Mouse (Mus musculus) heart, embryonic 13.5 days (tissue): ENCODE data around the gene Tbc1d1. TPM values are rescaled to one million over a fixed set of nuclear protein-coding genes. Genes with fewer than 3 reads are reported as not detected.

Experiments
- ATAC-seq: fragments of 200-750 bp; cut with Nextera tagmentation; 2 replicates; pipeline ENCODE4 v1.8.0; 2017; ENCODE audit warnings: moderate TSS enrichment; ENCODE audit not compliant: insufficient number of reproducible peaks, low FRiP score, low TSS enrichment; ENCODE audit errors: extremely low read depth
- H3K27ac ChIP-seq: fragments of 300-500 bp; sonication (generic); replicated peaks from 2 replicates; pipeline ENCODE4 v1.5.1; 2015; ENCODE audit warnings: moderate library complexity, mild to moderate bottlenecking, inconsistent platforms
- H3K27me3 ChIP-seq: fragments of 300-500 bp; sonication (generic); replicated peaks from 2 replicates; pipeline ENCODE4 v1.6.1; 2015; ENCODE audit warnings: mild to moderate bottlenecking, inconsistent platforms
- H3K36me3 ChIP-seq: fragments of 300-500 bp; sonication (generic); 2 replicates; pipeline ENCODE4 v1.6.1; 2015; ENCODE audit warnings: mild to moderate bottlenecking, inconsistent platforms
- H3K4me1 ChIP-seq: fragments of 300-500 bp; sonication (generic); 2 replicates; pipeline ENCODE4 v1.6.1; 2015; ENCODE audit warnings: inconsistent platforms
- H3K4me2 ChIP-seq: fragments of 300-500 bp; sonication (generic); 2 replicates; pipeline ENCODE4 v1.6.1; 2015; ENCODE audit warnings: inconsistent platforms, mild to moderate bottlenecking, moderate library complexity
- H3K4me3 ChIP-seq: fragments of 300-500 bp; sonication (generic); 2 replicates; pipeline ENCODE4 v1.5.1; 2015; ENCODE audit warnings: moderate library complexity, mild to moderate bottlenecking, inconsistent platforms
- H3K9ac ChIP-seq: fragments of 300-500 bp; sonication (generic); 2 replicates; pipeline ENCODE4 v1.6.1; 2015; ENCODE audit warnings: inconsistent platforms, mild to moderate bottlenecking, moderate library complexity
- H3K9me3 ChIP-seq: fragments of 300-500 bp; sonication (generic); 2 replicates; pipeline ENCODE4 v1.6.1; 2016; ENCODE audit warnings: inconsistent platforms
- WGBS: fragments of 180-500 bp; shearing (Covaris S2); methylation state at CpG from one replicate; pipeline ENCODE4 v1.1.7; 2015; ENCODE audit warnings: mixed read lengths; 5-methylcytosine and 5-hydroxymethylcytosine counted together
- polyA plus RNA-seq: library from polyadenylated mRNA; unstranded; fragments of >200 nt; fragmentation: Nextera tagmentation; extraction: Ambion mirVana; gene quantifications from 2 replicates; pipeline ENCODE4 v1.2.1, GENCODE M21; 2015

Gene Tbc1d1
- polyA plus RNA-seq, 1 experiment from 2014 or later = 25.4 TPM

DNA sequence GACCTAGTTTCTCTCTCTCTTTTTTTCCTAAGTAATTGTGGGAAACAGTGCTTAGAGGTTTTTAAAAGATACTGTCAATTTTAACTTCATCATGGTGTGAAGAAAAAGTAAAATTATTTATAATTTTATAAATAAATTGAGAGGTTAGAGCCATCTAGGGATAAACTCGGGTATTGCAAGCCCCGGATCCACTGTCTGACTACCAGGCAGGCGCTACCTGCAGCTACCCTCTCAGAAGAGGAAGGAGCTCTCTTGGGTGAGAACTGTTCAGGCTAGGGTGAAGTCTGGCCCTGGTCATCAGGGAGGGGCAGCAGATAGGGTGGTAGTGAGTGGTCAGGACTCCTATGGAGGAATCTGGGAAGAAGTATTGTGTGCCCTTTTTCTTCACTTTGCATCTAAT lies 109.0 kb downstream of the Tbc1d1 start:
- Histone ChIP-seq H3K27ac (no peak overlapping the region), H3K4me2 (no peak overlapping the region), H3K4me3 (no peak overlapping the region), H3K4me1 (peaks cover 12% of the 10 kb centered on the region), H3K9me3 (no peaks in the 10 kb centered on the region), H3K36me3 (peaks cover 17% of the 10 kb centered on the region; the same call in 1 of the 2 replicates), H3K9ac (no peak overlapping the region), H3K27me3 (no peaks in the 10 kb centered on the region)
- ATAC-seq = no peak
- WGBS = 25% methylated on average over 3 of the region's 3 CpGs

DNA sequence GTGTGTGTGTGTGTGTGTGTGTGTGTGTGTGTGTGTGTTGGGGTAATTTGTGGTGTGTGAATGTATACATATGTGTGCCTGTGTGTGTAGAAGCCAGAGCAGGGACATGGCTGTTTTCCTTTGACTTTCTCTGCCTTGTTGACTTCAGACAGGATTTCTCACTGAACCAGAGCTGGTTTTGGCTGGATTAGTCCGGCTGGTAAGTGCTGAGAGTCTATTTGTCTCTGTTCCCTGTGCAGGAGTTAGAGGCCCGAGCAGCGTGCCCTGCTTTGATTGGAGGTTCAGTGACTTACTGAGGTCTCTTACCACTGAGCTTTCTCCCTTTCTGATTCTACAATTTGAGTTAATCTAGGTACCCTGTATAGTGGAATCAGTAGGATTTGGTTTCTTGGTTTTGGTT lies 109.8 kb downstream of the Tbc1d1 start:
- H3K27ac ChIP-seq = no peak overlapping the region
- no peak overlapping the region for H3K9ac ChIP-seq
- ATAC-seq = no peak
- no peaks in the 10 kb centered on the region for H3K27me3 ChIP-seq
- H3K4me3 ChIP-seq = no peak overlapping the region
- peaks cover 12% of the 10 kb centered on the region for H3K4me1 ChIP-seq
- H3K9me3 ChIP-seq = no peaks in the 10 kb centered on the region
- WGBS = 79% methylated on average over 3 of the region's 3 CpGs
- H3K4me2 ChIP-seq = no peak overlapping the region
- H3K36me3 ChIP-seq = peaks cover 24% of the 10 kb centered on the region

DNA sequence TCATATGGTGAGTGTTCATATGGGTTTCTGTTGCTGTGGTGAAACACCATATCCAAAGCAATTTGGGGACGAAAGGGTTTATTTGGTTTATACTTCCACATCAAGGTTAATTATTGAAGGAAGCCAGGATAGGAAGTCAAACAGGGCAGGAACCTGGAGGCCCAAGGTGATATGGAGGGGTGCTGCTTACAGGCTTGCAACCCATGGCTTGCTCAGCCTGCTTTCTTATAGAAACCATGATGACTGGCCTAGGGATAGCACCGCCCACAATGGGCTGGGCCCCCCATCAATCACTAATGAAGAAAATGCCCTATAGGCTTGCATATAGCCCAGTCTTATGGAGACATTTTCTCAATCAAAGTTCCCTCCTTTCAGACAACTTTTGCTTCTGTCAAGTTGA lies 110.4 kb downstream of the Tbc1d1 start:
- Histone ChIP-seq H3K4me2 (no peak overlapping the region), H3K4me1 (peaks cover 12% of the 10 kb centered on the region), H3K27me3 (no peaks in the 10 kb centered on the region), H3K27ac (no peak overlapping the region), H3K4me3 (no peak overlapping the region), H3K9ac (no peak overlapping the region), H3K9me3 (no peaks in the 10 kb centered on the region), H3K36me3 (peaks cover 31% of the 10 kb centered on the region)
- no peak for ATAC-seq
- 87% methylated on average over 2 of the region's 2 CpGs for WGBS

DNA sequence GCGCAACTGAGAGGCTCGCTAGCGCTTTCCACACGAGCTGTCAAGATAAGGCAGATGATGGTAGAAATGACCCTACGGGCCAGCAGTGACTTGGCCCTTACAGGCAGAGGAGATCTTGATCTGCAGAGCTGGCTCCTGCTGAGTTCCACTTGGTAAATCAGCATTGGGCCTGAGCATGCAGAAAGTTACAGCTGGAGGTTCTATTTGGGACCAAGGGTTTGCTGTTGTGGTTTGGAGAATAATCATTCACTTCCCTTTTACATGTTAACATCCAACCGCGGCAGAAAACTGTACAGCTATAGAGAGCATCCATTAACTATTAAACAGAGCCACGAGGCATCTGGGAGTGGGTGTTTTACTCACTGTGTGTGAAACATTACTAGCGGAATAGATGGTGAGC lies 111.2 kb downstream of the Tbc1d1 start:
- 51% methylated on average over 9 of the region's 9 CpGs for WGBS
- ATAC-seq = no peak
- Histone ChIP-seq H3K27me3 (no peaks in the 10 kb centered on the region), H3K9ac (no peak overlapping the region), H3K4me3 (no peak overlapping the region), H3K4me2 (no peak overlapping the region), H3K4me1 (peaks cover 12% of the 10 kb centered on the region), H3K27ac (no peak overlapping the region), H3K36me3 (peaks cover 36% of the 10 kb centered on the region), H3K9me3 (no peaks in the 10 kb centered on the region)

DNA sequence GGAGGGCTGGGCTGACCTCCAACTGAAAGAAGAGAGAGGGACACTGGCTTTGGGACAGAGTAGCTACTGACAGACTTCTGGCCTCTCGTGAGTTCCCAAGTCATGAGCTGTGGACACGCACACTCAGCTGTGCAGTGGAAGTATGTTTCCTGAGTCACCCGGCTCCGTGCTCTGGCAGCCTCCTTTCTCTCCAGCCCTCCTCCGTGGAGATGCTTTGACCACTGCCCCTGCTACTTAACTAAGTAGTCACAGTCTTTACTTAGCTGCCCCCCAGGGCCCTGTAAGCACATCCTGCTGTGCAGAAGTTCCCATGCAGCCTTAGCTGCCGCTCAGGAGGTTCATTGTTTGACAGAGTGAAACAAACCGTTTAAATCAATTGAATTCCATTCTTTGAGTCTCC lies 113.6 kb downstream of the Tbc1d1 start:
- peaks cover 36% of the 10 kb centered on the region for H3K36me3 ChIP-seq
- no peak overlapping the region for H3K27ac ChIP-seq
- H3K9ac ChIP-seq = no peak overlapping the region
- H3K27me3 ChIP-seq = no peaks in the 10 kb centered on the region
- no peaks in the 10 kb centered on the region for H3K9me3 ChIP-seq
- ATAC-seq = no peak
- 53% methylated on average over 7 of the region's 7 CpGs for WGBS
- no peak overlapping the region for H3K4me3 ChIP-seq
- H3K4me1 ChIP-seq = peaks cover 17% of the 10 kb centered on the region
- H3K4me2 ChIP-seq = no peak overlapping the region

DNA sequence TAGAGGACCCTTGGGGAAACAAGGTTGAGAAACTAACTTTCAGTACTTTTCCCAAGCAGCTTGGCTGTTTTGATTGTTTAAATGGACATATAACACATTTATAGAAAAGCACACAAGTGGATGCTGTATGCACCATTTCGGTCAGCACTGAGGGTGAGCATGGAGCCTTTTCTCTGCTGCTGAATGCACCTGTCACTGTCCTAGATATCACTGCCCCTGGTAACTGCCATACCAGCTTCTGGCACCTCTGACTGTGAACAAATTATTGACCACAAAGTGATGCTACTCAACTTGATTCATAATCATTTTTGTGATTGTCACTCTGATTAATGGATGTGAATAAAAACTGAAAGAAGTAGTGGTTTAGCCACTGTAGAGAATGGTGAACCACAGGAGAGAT lies 117.4 kb downstream of the Tbc1d1 start:
- Histone ChIP-seq H3K9me3 (no peaks in the 10 kb centered on the region), H3K4me1 (0 out of 2 replicates have a peak, but pooled peaks cover 7% of the 10 kb centered on the region), H3K27ac (no peak overlapping the region), H3K36me3 (peaks cover 57% of the 10 kb centered on the region), H3K9ac (no peak overlapping the region), H3K4me3 (no peak overlapping the region), H3K4me2 (no peak overlapping the region), H3K27me3 (no peaks in the 10 kb centered on the region)
- ATAC-seq = no peak
- 74% methylated on average over 1 of the region's 1 CpGs for WGBS

DNA sequence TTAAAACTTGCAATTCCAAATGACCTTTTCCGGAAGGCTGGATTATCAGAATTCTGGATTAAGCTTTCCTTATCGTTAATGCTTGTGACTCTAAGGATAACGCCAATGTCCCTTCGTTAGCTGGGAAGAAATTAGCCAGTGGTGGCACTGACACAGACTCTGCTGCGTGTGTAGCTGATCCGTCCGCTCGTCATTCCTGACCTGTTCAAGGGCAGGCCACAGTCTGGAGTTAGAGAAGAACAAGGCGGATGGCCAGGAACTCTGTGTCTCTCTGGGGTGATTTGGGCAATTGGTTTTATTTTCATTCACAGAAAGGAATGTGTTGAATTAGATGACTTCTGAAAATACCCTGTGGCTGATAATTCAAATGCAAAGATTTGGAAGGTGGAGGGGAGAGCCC lies 118.2 kb downstream of the Tbc1d1 start:
- no peaks in the 10 kb centered on the region for H3K27me3 ChIP-seq
- 0 out of 2 replicates have a peak, but pooled peaks cover 7% of the 10 kb centered on the region for H3K4me1 ChIP-seq
- ATAC-seq = no peak
- H3K36me3 ChIP-seq = peaks cover 65% of the 10 kb centered on the region
- no peak overlapping the region for H3K9ac ChIP-seq
- H3K4me3 ChIP-seq = no peak overlapping the region
- WGBS = 61% methylated on average over 9 of the region's 9 CpGs
- no peak overlapping the region for H3K27ac ChIP-seq
- no peak overlapping the region for H3K4me2 ChIP-seq
- H3K9me3 ChIP-seq = no peaks in the 10 kb centered on the region

DNA sequence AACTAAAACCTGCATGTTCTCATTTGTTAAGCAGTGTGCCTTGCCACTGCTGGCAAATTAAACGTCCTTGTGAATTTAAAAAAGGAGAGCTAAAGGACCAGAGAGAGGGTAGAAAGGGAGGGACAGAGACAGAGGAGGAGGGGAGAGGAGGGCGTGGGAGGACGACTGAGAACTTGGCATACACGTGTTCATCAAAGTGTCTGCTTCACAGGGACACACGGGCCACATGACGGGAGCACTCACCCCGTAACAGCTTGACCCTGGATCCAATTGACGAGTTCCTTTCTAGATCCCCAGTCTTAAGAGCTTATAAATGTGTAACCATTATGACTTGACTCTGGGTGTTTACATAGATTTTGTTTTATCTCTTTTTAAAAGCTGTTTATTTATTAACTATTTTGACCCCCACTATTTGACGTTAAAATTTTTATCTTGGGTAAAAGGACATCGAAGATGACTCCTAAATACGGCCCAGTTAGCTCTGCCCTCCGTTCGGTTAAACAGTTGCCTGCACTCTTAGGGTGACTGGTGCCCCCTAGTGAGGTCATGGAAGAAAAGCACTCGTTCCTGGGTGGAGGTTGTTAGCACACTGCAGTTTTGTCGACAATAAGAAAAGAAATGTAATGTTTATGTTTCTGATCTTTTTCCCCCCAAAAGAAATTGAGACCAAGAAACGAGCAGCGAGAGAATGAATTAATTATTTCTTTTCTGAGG lies 118.8 kb downstream of the Tbc1d1 start:
- Histone ChIP-seq H3K27me3 (no peaks in the 10 kb centered on the region), H3K9me3 (no peaks in the 10 kb centered on the region), H3K4me1 (peaks cover 9% of the 10 kb centered on the region; the same call in 1 of the 2 replicates), H3K4me2 (no peak overlapping the region), H3K36me3 (peaks cover 71% of the 10 kb centered on the region), H3K27ac (no peak overlapping the region), H3K9ac (no peak overlapping the region), H3K4me3 (no peak overlapping the region)
- 33% methylated on average over 17 of the region's 17 CpGs for WGBS
- ATAC-seq = no peak

DNA sequence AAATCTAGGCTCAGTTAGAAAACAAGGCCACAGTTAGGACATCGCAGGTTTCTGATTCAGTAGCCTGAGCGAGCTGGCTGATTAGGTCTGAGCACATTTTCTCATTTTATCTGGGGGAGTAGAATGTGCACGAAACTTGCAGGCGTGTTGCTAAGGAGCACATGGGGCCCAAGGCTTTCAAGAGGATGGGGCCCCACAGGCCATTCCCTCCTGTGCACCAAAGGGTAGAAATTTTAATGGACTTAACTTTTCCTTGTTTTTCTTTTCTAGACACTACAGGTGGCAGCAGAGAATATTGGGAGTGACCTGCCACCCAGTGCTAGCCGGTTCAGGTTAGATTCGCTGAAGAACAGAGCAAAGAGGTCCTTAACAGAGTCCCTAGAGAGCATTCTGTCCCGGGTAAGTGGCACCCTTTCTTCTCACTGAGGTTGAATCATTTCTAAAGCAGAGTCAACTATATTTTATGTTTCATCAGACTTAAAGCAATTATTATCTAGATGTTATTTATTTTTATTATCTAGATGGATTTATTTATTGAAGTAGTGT lies 121.6 kb downstream of the Tbc1d1 start:
- H3K9me3 ChIP-seq = no peaks in the 10 kb centered on the region
- WGBS = 78% methylated on average over 7 of the region's 7 CpGs
- no peak overlapping the region for H3K27ac ChIP-seq
- no peak overlapping the region for H3K4me3 ChIP-seq
- peaks cover 70% of the 10 kb centered on the region for H3K36me3 ChIP-seq
- H3K4me1 ChIP-seq = peaks cover 21% of the 10 kb centered on the region
- ATAC-seq = no peak
- no peak overlapping the region for H3K4me2 ChIP-seq
- H3K27me3 ChIP-seq = no peaks in the 10 kb centered on the region
- no peak overlapping the region for H3K9ac ChIP-seq

DNA sequence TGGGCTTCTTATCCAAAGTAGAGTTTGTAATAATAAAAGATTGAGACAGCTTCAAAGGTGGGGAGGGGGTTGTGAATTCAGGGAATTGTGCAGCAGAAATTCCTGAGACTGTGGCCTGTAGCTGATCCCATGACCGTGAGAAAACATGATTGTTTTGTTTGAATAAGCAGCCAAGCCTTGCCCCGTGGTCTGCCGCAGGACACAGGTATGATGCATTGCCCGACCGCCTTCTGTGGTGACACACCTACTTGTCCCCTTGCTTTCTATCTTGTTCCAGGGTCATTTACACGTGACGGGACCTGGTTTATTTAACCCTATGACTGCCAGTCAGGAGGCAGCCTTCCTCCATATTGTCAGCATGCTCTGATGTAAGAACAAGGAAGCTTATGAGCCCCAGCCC lies 123.6 kb downstream of the Tbc1d1 start:
- H3K9ac ChIP-seq = no peak overlapping the region
- peaks cover 78% of the 10 kb centered on the region for H3K36me3 ChIP-seq
- no peak overlapping the region for H3K4me3 ChIP-seq
- no peaks in the 10 kb centered on the region for H3K27me3 ChIP-seq
- H3K4me1 ChIP-seq = peaks cover 19% of the 10 kb centered on the region
- 58% methylated on average over 7 of the region's 7 CpGs for WGBS
- ATAC-seq = no peak
- H3K9me3 ChIP-seq = no peaks in the 10 kb centered on the region
- no peak overlapping the region for H3K4me2 ChIP-seq
- no peak overlapping the region for H3K27ac ChIP-seq

DNA sequence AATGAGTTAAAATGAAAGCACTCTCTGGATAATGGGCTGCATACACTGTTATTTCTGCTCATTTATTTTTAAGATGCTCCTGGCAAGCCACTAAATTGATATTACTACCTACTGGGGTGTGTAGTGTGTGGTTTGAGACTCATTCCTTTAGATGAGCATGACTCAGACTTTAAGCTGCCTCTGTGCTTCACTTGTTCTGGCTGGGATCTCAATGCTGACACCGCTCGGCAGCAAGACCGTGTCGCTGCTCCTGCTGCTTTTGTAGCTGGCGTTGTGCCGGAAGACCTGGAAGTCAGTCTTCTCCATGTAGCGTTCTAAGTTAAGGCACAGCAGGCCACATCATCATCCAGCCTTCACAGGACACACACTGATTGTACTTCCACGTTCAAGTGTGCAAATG lies 124.1 kb downstream of the Tbc1d1 start:
- Histone ChIP-seq H3K4me1 (peaks cover 19% of the 10 kb centered on the region), H3K4me2 (no peak overlapping the region), H3K36me3 (peaks cover 78% of the 10 kb centered on the region), H3K27ac (0 out of 2 replicates have a peak overlapping the region, but pooled peaks have one; percentile 24), H3K9ac (no peak overlapping the region), H3K4me3 (no peak overlapping the region), H3K27me3 (no peaks in the 10 kb centered on the region), H3K9me3 (no peaks in the 10 kb centered on the region)
- ATAC-seq = no peak
- WGBS = 76% methylated on average over 8 of the region's 8 CpGs

DNA sequence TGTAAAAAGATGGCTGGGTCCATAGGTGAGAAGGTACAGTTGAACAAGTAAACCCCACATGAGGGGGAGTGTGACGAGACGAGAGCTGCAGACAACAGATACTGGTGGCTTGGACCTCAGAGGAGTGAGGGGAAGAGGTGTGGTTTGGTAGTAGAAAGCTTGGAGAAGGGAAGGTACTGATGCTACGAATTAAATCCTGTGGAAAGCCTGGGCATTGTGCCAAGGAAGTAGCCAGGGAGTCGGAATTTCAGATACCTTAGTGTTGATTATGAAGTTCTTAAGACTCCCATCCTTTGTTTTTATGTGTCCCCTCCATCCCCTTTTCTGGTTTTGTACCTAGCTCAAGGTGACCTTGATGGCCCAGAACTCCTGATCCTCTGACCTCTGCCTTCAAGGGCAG lies 124.5 kb downstream of the Tbc1d1 start:
- no peak for ATAC-seq
- no peak overlapping the region for H3K4me2 ChIP-seq
- H3K36me3 ChIP-seq = peaks cover 76% of the 10 kb centered on the region
- H3K27me3 ChIP-seq = no peaks in the 10 kb centered on the region
- 0 out of 2 replicates have a peak overlapping the region, but pooled peaks have one; percentile 24 for H3K27ac ChIP-seq
- no peak overlapping the region for H3K4me3 ChIP-seq
- 25% methylated on average over 4 of the region's 4 CpGs for WGBS
- H3K4me1 ChIP-seq = peaks cover 19% of the 10 kb centered on the region
- no peaks in the 10 kb centered on the region for H3K9me3 ChIP-seq
- H3K9ac ChIP-seq = no peak overlapping the region
